Mouse (Mus musculus) neural tube, embryonic 14.5 days (tissue): ENCODE data around the gene Rab5if. TPM values are rescaled to one million over a fixed set of nuclear protein-coding genes. Genes with fewer than 3 reads are reported as not detected.
A peak's percentile ranks its signal among the peaks of the same experiment; 100 is the strongest.
"Not testable (repeated sequence)": the region's sequence is repeated elsewhere in the genome, so short reads cannot be mapped to it uniquely, and the experiment has no call there.

Experiments
- ATAC-seq: fragments of 200-750 bp; cut with Nextera tagmentation; 2 replicates; pipeline ENCODE4 v1.8.0; 2017; ENCODE audit warnings: low read depth, mild to moderate bottlenecking, moderate TSS enrichment, moderate library complexity
- H3K27ac ChIP-seq: fragments of 300-500 bp; sonication (generic); 2 replicates; pipeline ENCODE4 v1.5.1; 2014; ENCODE audit warnings: low read depth, mild to moderate bottlenecking, control low read depth, low read length, moderate library complexity, mixed read lengths
- H3K27me3 ChIP-seq: fragments of 300-500 bp; sonication (generic); 2 replicates; pipeline ENCODE4 v1.6.1; 2014; ENCODE audit warnings: low read length; ENCODE audit not compliant: control insufficient read depth, insufficient read depth
- H3K36me3 ChIP-seq: fragments of 300-500 bp; sonication (generic); 2 replicates; pipeline ENCODE4 v1.6.1; 2014; ENCODE audit warnings: low read length, mixed read lengths; ENCODE audit not compliant: control insufficient read depth, insufficient read depth
- H3K4me1 ChIP-seq: fragments of 300-500 bp; sonication (generic); 2 replicates; pipeline ENCODE4 v1.6.1; 2014; ENCODE audit warnings: low read length; ENCODE audit not compliant: control insufficient read depth, insufficient read depth
- H3K4me2 ChIP-seq: fragments of 300-500 bp; sonication (generic); 2 replicates; pipeline ENCODE4 v1.6.1; 2014; ENCODE audit warnings: mild to moderate bottlenecking, low read depth, low read length, control low read depth
- H3K4me3 ChIP-seq: fragments of 300-500 bp; sonication (generic); 2 replicates; pipeline ENCODE4 v1.5.1; 2014; ENCODE audit warnings: low read depth, low read length, control low read depth, mixed read lengths
- H3K9ac ChIP-seq: fragments of 300-500 bp; sonication (generic); replicated peaks from 2 replicates; pipeline ENCODE4 v1.6.1; 2014; ENCODE audit warnings: low read depth, mild to moderate bottlenecking, control low read depth, low read length, mixed read lengths
- H3K9me3 ChIP-seq: fragments of 300-500 bp; sonication (generic); 2 replicates; pipeline ENCODE4 v1.6.1; 2016; ENCODE audit warnings: low read length; ENCODE audit not compliant: control insufficient read depth
- WGBS: fragments of 180-500 bp; shearing (Covaris S2); extraction: QIAGEN DNeasy Blood & Tissue Kit; methylation state at CpG from one replicate; pipeline ENCODE4 v1.1.7; 2014; 5-methylcytosine and 5-hydroxymethylcytosine counted together
- polyA plus RNA-seq: library from polyadenylated mRNA; unstranded; fragments of >200 nt; fragmentation: Nextera tagmentation; extraction: Ambion mirVana; gene quantifications from 2 replicates; pipeline ENCODE4 v1.2.1, GENCODE M21; 2014

Rab5if gene
- 165 and 168 TPM in 2 replicates for polyA plus RNA-seq

- Histone ChIP-seq H3K4me1 (peaks cover 17% of the 10 kb centered on the region), H3K4me3 (peak within 1 kb of the TSS; percentile 99), H3K9ac (peak within 1 kb of the TSS; percentile 94), H3K9me3 (no peaks in the 10 kb centered on the region), H3K36me3 (peaks cover 11% of the 10 kb centered on the region; the same call in 1 of the 2 replicates), H3K4me2 (peak within 1 kb of the TSS; percentile 99), H3K27me3 (no peaks in the 10 kb centered on the region), H3K27ac (peak within 1 kb of the TSS; percentile 88)
- ATAC-seq: peak; percentile 97
- under 1% methylated on average over 81 of the region's 98 CpGs for WGBS
Observed at GRCm38 (mm10) chr2:156862772-156863486, at the start of gene Rab5if. Gene Rab5if, plus strand, starts transcription at chr2:156863128.

- Histone ChIP-seq H3K4me2 (no peak overlapping the region; the same call in 1 of the 2 replicates), H3K9ac (no peak overlapping the region), H3K27me3 (no peaks in the 10 kb centered on the region), H3K9me3 (no peaks in the 10 kb centered on the region), H3K27ac (no peak overlapping the region), H3K36me3 (no peaks in the 10 kb centered on the region), H3K4me1 (peaks cover 10% of the 10 kb centered on the region; the same call in 1 of the 2 replicates), H3K4me3 (no peak overlapping the region)
- 3% methylated on average over 8 of the region's 8 CpGs for whole genome bisulfite sequencing
- ATAC-seq: peak; percentile 54; the same call in 1 of the 2 replicates
Observed at GRCm38 (mm10) chr2:156814344-156814801, 48.6 kb upstream of the Rab5if start.

DNA sequence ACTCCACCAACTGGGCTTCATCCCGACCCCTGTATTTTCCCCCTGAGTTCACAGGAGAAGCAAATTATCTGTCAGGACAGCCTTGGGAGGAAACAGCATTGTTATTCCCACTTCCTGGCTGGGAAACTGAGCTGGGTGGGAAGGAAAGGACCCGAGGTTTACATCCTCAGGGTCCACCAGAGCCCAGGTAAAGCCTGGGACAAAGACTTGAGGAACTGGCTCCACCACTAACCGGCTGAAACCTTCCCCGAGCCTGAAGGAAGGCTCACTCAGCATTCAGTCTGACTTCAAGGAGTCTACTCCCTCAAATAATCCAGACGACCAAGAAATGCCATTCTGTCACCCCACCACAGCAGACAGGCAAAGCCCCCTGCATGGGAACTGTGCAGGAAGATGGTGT is 48.0 kb upstream of the Rab5if start:
- Histone ChIP-seq H3K4me3 (no peak overlapping the region), H3K9ac (no peak overlapping the region), H3K4me2 (no peak overlapping the region), H3K36me3 (no peaks in the 10 kb centered on the region), H3K9me3 (no peaks in the 10 kb centered on the region), H3K4me1 (peaks cover 10% of the 10 kb centered on the region; the same call in 1 of the 2 replicates), H3K27ac (no peak overlapping the region), H3K27me3 (no peaks in the 10 kb centered on the region)
- 22% methylated on average over 5 of the region's 5 CpGs for WGBS
- ATAC-seq: no peak

GRCm38 (mm10) chr2:156815412-156815811 is 47.5 kb upstream of the Rab5if start:
- H3K9ac ChIP-seq: no peak overlapping the region
- no peaks in the 10 kb centered on the region for H3K36me3 ChIP-seq
- no peak for ATAC-seq
- no peak overlapping the region for H3K27ac ChIP-seq
- no peaks in the 10 kb centered on the region for H3K9me3 ChIP-seq
- no peak overlapping the region for H3K4me3 ChIP-seq
- peaks cover 10% of the 10 kb centered on the region; the same call in 1 of the 2 replicates for H3K4me1 ChIP-seq
- no peak overlapping the region for H3K4me2 ChIP-seq
- WGBS: 71% methylated on average over 3 of the region's 3 CpGs
- H3K27me3 ChIP-seq: no peaks in the 10 kb centered on the region

GRCm38 (mm10) chr2:156816116-156816515 is 46.8 kb upstream of the Rab5if start:
- Histone ChIP-seq H3K4me2 (no peak overlapping the region), H3K27me3 (no peaks in the 10 kb centered on the region), H3K27ac (no peak overlapping the region), H3K36me3 (no peaks in the 10 kb centered on the region), H3K9ac (no peak overlapping the region), H3K4me3 (no peak overlapping the region), H3K4me1 (peaks cover 10% of the 10 kb centered on the region; the same call in 1 of the 2 replicates), H3K9me3 (no peaks in the 10 kb centered on the region)
- 78% methylated on average over 1 of the region's 1 CpGs for WGBS
- no peak for ATAC-seq

GRCm38 (mm10) chr2:156825128-156825527 is 37.8 kb upstream of the Rab5if start:
- H3K4me1 ChIP-seq, H3K27me3 ChIP-seq, H3K9ac ChIP-seq, ATAC-seq, H3K4me2 ChIP-seq, H3K9me3 ChIP-seq, H3K4me3 ChIP-seq, H3K36me3 ChIP-seq, H3K27ac ChIP-seq: not testable (repeated sequence)
- WGBS: 90% methylated on average over 6 of the region's 6 CpGs

- Histone ChIP-seq H3K27me3 (no peaks in the 10 kb centered on the region), H3K36me3 (no peaks in the 10 kb centered on the region), H3K27ac (no peak overlapping the region), H3K9me3 (no peaks in the 10 kb centered on the region), H3K4me1 (no peaks in the 10 kb centered on the region), H3K4me2 (no peak overlapping the region), H3K4me3 (no peak overlapping the region), H3K9ac (no peak overlapping the region)
- WGBS: 95% methylated on average over 11 of the region's 11 CpGs
- ATAC-seq: no peak
Observed at GRCm38 (mm10) chr2:156834336-156834735, 28.6 kb upstream of the Rab5if start.

- peaks cover 14% of the 10 kb centered on the region; the same call in 1 of the 2 replicates for H3K4me1 ChIP-seq
- no peak overlapping the region for H3K9ac ChIP-seq
- H3K4me3 ChIP-seq: no peak overlapping the region
- H3K27ac ChIP-seq: no peak overlapping the region
- WGBS: 68% methylated on average over 6 of the region's 6 CpGs
- ATAC-seq: no peak
- H3K9me3 ChIP-seq: no peaks in the 10 kb centered on the region
- no peaks in the 10 kb centered on the region for H3K36me3 ChIP-seq
- peak overlapping the region; percentile 81; the same call in 1 of the 2 replicates for H3K4me2 ChIP-seq
- peaks cover 5% of the 10 kb centered on the region; the same call in 1 of the 2 replicates for H3K27me3 ChIP-seq
Observed at GRCm38 (mm10) chr2:156838839-156839238, 24.1 kb upstream of the Rab5if start.
